ENCODE assay signal across 8 mouse cellular contexts in the genomic region with DNA sequence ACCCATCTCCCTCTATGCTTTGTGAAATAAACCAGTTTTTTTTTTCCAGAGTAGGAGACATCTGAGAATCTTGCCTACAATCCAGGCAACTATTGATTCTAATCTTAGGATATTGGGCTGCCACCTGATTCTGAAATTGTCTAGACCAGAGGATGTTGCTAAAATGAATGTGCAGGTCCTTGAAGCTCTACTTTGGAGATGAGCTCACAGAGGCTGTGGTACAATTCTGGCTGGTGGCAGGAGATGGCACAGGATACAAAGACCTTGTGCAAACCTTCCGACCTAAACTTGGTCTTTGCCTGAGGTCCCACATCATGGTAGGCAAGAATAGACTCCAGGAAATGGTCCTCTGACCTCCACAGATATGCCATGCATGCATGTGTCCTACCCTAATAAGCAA. TPM values are rescaled to one million over a fixed set of nuclear protein-coding genes. Genes with fewer than 3 reads are reported as not detected.
DNase-seq lines count a peak whose midpoint lies in the region; ATAC-seq and TF ChIP-seq lines count a peak whose summit lies in the region.

No protein-coding gene starts in this region.

- peak overlapping the region; percentile 89 for H3K4me2 ChIP-seq in liver, embryonic 11.5 days
- H3K4me2 ChIP-seq in liver, postnatal 0 days (ENCODE audit: low read depth, low read length): peak overlapping the region; percentile 89

- ATAC-seq in erythroblast, adult 5-6 weeks (replicated peaks; ENCODE audit: low FRiP score, poor library complexity, severe bottlenecking): no peak
- ATAC-seq in liver, embryonic 11.5 days (replicated peaks; ENCODE audit: low FRiP score): no peak
- no peak for ATAC-seq in liver, postnatal 0 days
- no peak for ATAC-seq in inflammation-experienced regulatory T-cells, adult 6 months

- H3K36me3 ChIP-seq in erythroblast, embryonic 14.5 days (ENCODE audit: control insufficient read depth): peaks cover 30% of the 10 kb centered on the region
- H3K36me3 ChIP-seq in liver, embryonic 11.5 days (ENCODE audit: control insufficient read depth, insufficient read depth, low read length): peaks cover 32% of the 10 kb centered on the region
- H3K36me3 ChIP-seq in liver, postnatal 0 days (replicated peaks; ENCODE audit: insufficient read depth, low read length): peaks cover 22% of the 10 kb centered on the region

- TF ChIP-seq POLR2A in bone marrow macrophage, adult 2 months (IDR thresholded peaks at IDR 0.05; ENCODE audit: borderline replicate concordance, low read depth, low read length): no peak

- H3K9ac ChIP-seq in liver, embryonic 11.5 days (ENCODE audit: low read depth, low read length): peak overlapping the region; percentile 27; the same call in 1 of the 2 replicates
- no peak overlapping the region for H3K9ac ChIP-seq in liver, postnatal 0 days (replicated peaks)

- 54% methylated on average over 1 of the region's 1 CpGs for WGBS in liver, embryonic 11.5 days
- WGBS in liver, postnatal 0 days (ENCODE audit: insufficient replicate concordance): 50% methylated on average over 1 of the region's 1 CpGs

- no peak overlapping the region; the same call in 1 of the 2 replicates for H3K27ac ChIP-seq in liver, embryonic 11.5 days (ENCODE audit: low read depth, low read length)
- H3K27ac ChIP-seq in bone marrow macrophage, adult 2 months (ENCODE audit: insufficient read depth, low read depth, low read length): 0 out of 2 replicates have a peak overlapping the region, but pooled peaks have one; percentile 0
- H3K27ac ChIP-seq in liver, postnatal 0 days (ENCODE audit: low read depth): peak overlapping the region; percentile 34; the same call in 1 of the 2 replicates

- no peak for TF ChIP-seq EP300 in liver, postnatal 0 days (IDR thresholded peaks at IDR 0.05; ENCODE audit: low read depth)

- no peak for TF ChIP-seq CTCF in bone marrow macrophage, adult 2 months (IDR thresholded peaks at IDR 0.05; ENCODE audit: low read depth, low read length)
- TF ChIP-seq CTCF in liver, postnatal 0 days (IDR thresholded peaks at IDR 0.05; ENCODE audit: low read depth): no peak

- H3K4me3 ChIP-seq in erythroblast, embryonic 14.5 days (replicated peaks): peak overlapping the region; percentile 84
- peak overlapping the region; percentile 66; the same call in 1 of the 2 replicates for H3K4me3 ChIP-seq in liver, embryonic 11.5 days (ENCODE audit: low read depth, low read length)
- H3K4me3 ChIP-seq in bone marrow macrophage, adult 2 months (ENCODE audit: insufficient read depth, low read length): peak overlapping the region; percentile 16; the same call in 1 of the 2 replicates
- peak overlapping the region; percentile 69; the same call in 1 of the 2 replicates for H3K4me3 ChIP-seq in liver, postnatal 0 days (ENCODE audit: low read depth, low read length)

- peaks cover 17% of the 10 kb centered on the region for H3K9me3 ChIP-seq in erythroblast, embryonic 14.5 days (ENCODE audit: control insufficient read depth, low read length)
- H3K9me3 ChIP-seq in liver, embryonic 11.5 days (ENCODE audit: control insufficient read depth, low read length): peaks cover 3% of the 10 kb centered on the region
- H3K9me3 ChIP-seq in liver, postnatal 0 days (ENCODE audit: low read length): no peaks in the 10 kb centered on the region

- H3K27me3 ChIP-seq in erythroblast, embryonic 14.5 days (ENCODE audit: control insufficient read depth): peaks cover 5% of the 10 kb centered on the region
- H3K27me3 ChIP-seq in liver, embryonic 11.5 days (replicated peaks; ENCODE audit: control insufficient read depth, insufficient read depth, low read length): no peaks in the 10 kb centered on the region; the same call in 1 of the 2 replicates
- no peaks in the 10 kb centered on the region for H3K27me3 ChIP-seq in liver, postnatal 0 days (ENCODE audit: insufficient read depth, low read length)

- H3K4me1 ChIP-seq in erythroblast, embryonic 14.5 days (ENCODE audit: control insufficient read depth): peaks cover 64% of the 10 kb centered on the region
- peaks cover 19% of the 10 kb centered on the region for H3K4me1 ChIP-seq in liver, embryonic 11.5 days (replicated peaks; ENCODE audit: control insufficient read depth, insufficient read depth, low read length)
- H3K4me1 ChIP-seq in bone marrow macrophage, adult 2 months (ENCODE audit: control insufficient read depth, insufficient read depth, low read length): peaks cover 22% of the 10 kb centered on the region
- H3K4me1 ChIP-seq in liver, postnatal 0 days (ENCODE audit: insufficient read depth): peaks cover 23% of the 10 kb centered on the region

- no peak for DNase-seq in liver, embryonic 11.5 days (ENCODE audit: low spot score)
- no peak for DNase-seq in liver
- no peak for DNase-seq in liver, postnatal 0 days
- no peak for DNase-seq in natural killer cell, adult 2 months (ENCODE audit: low spot score in 2 of 2)

RNA-seq across cellular contexts. Expression of a gene that starts 0.7 kb away (rescaled TPM):
- polyA plus RNA-seq in erythroblast, embryonic 14.5 days (2012): 7.6 and 7.9 TPM in 2 replicates
- 14.4 and 18.2 TPM in 2 replicates for total RNA-seq in erythroblast, adult 5-6 weeks (2015; ENCODE audit: low replicate concordance)
- 19.4 and 27.7 TPM in 2 replicates for total RNA-seq in erythroblast, adult 5-6 weeks (2017; ENCODE audit: low replicate concordance)
- 7.7 and 8.6 TPM in 2 replicates for polyA plus RNA-seq in liver, embryonic 11.5 days (2014; fragmentation: Nextera tagmentation; extraction: Ambion mirVana)
- polyA plus RNA-seq in bone marrow macrophage, adult 2 months (2012; ENCODE audit: insufficient read depth, insufficient read length, missing spikeins): 24.6 and 27.5 TPM in 2 replicates
- 2.5 and 3.1 TPM in 2 replicates for polyA plus RNA-seq in liver, postnatal 0 days (2015; fragmentation: Nextera tagmentation; extraction: Ambion mirVana)
- 10 to 100 TPM; 10.7 to 14.2 (median 13.3) TPM for polyA plus RNA-seq in inflammation-experienced regulatory T-cells, adult 6 months (2017; shearing (Covaris generic))

RNA-seq across cellular contexts. Expression of a gene that starts 7.3 kb away (rescaled TPM):
- polyA plus RNA-seq in erythroblast, embryonic 14.5 days (2012): 0.59 and 0.74 TPM in 2 replicates
- total RNA-seq in erythroblast, adult 5-6 weeks (2015; ENCODE audit: low replicate concordance): 33.8 and 46.6 TPM in 2 replicates
- total RNA-seq in erythroblast, adult 5-6 weeks (2017; ENCODE audit: low replicate concordance): 30.0 and 73.0 TPM in 2 replicates
- polyA plus RNA-seq in liver, embryonic 11.5 days (2014; fragmentation: Nextera tagmentation; extraction: Ambion mirVana): 115 and 124 TPM in 2 replicates
- polyA plus RNA-seq in bone marrow macrophage, adult 2 months (2012; ENCODE audit: insufficient read depth, insufficient read length, missing spikeins): 37.5 and 41.5 TPM in 2 replicates
- 40.7 and 42.8 TPM in 2 replicates for polyA plus RNA-seq in liver, postnatal 0 days (2015; fragmentation: Nextera tagmentation; extraction: Ambion mirVana)
- 100 to 1,000 TPM; 672 to 989 (median 979) TPM for polyA plus RNA-seq in inflammation-experienced regulatory T-cells, adult 6 months (2017; shearing (Covaris generic))

RNA-seq across cellular contexts. Expression of a gene that starts 11.5 kb away (rescaled TPM):
- polyA plus RNA-seq in erythroblast, embryonic 14.5 days (2012): 47.6 and 49.5 TPM in 2 replicates
- 13.6 and 29.6 TPM in 2 replicates for total RNA-seq in erythroblast, adult 5-6 weeks (2015; ENCODE audit: low replicate concordance)
- total RNA-seq in erythroblast, adult 5-6 weeks (2017; ENCODE audit: low replicate concordance): 12.8 and 22.6 TPM in 2 replicates
- polyA plus RNA-seq in liver, embryonic 11.5 days (2014; fragmentation: Nextera tagmentation; extraction: Ambion mirVana): 14.9 and 20.2 TPM in 2 replicates
- 86.5 and 101 TPM in 2 replicates for polyA plus RNA-seq in bone marrow macrophage, adult 2 months (2012; ENCODE audit: insufficient read depth, insufficient read length, missing spikeins)
- 13.2 and 14.5 TPM in 2 replicates for polyA plus RNA-seq in liver, postnatal 0 days (2015; fragmentation: Nextera tagmentation; extraction: Ambion mirVana)
- 1 to 10 TPM; 2.0 to 2.5 (median 2.0) TPM for polyA plus RNA-seq in inflammation-experienced regulatory T-cells, adult 6 months (2017; shearing (Covaris generic))

RNA-seq across cellular contexts. Expression of a gene that starts 20.8 kb away (rescaled TPM):
- 1.5 and 1.7 TPM in 2 replicates for polyA plus RNA-seq in erythroblast, embryonic 14.5 days (2012)
- 23.1 and 31.6 TPM in 2 replicates for total RNA-seq in erythroblast, adult 5-6 weeks (2015; ENCODE audit: low replicate concordance)
- total RNA-seq in erythroblast, adult 5-6 weeks (2017; ENCODE audit: low replicate concordance): 28.6 and 35.8 TPM in 2 replicates
- polyA plus RNA-seq in liver, embryonic 11.5 days (2014; fragmentation: Nextera tagmentation; extraction: Ambion mirVana): 29.0 and 29.4 TPM in 2 replicates
- 218 TPM in 2 replicates for polyA plus RNA-seq in bone marrow macrophage, adult 2 months (2012; ENCODE audit: insufficient read depth, insufficient read length, missing spikeins)
- polyA plus RNA-seq in liver, postnatal 0 days (2015; fragmentation: Nextera tagmentation; extraction: Ambion mirVana): 12.1 and 14.2 TPM in 2 replicates
- polyA plus RNA-seq in inflammation-experienced regulatory T-cells, adult 6 months (2017; shearing (Covaris generic)): 100 to 1,000 TPM; 242 to 254 (median 251) TPM

RNA-seq across cellular contexts. Expression of a gene that starts 25.1 kb away (rescaled TPM):
- 0.01 TPM in 1 of 2 replicates, not detected in the other for polyA plus RNA-seq in erythroblast, embryonic 14.5 days (2012)
- total RNA-seq in erythroblast, adult 5-6 weeks (2015; ENCODE audit: low replicate concordance): not detected in 2 replicates
- not detected in 2 replicates for total RNA-seq in erythroblast, adult 5-6 weeks (2017; ENCODE audit: low replicate concordance)
- polyA plus RNA-seq in liver, embryonic 11.5 days (2014; fragmentation: Nextera tagmentation; extraction: Ambion mirVana): 0.10 and 0.14 TPM in 2 replicates
- 0.65 and 0.91 TPM in 2 replicates for polyA plus RNA-seq in bone marrow macrophage, adult 2 months (2012; ENCODE audit: insufficient read depth, insufficient read length, missing spikeins)
- polyA plus RNA-seq in liver, postnatal 0 days (2015; fragmentation: Nextera tagmentation; extraction: Ambion mirVana): 0.05 TPM in 1 of 2 replicates, not detected in the other
- under 1 TPM in 2 of 3 experiments, not detected in 1; 0.16 to 0.20 TPM for polyA plus RNA-seq in inflammation-experienced regulatory T-cells, adult 6 months (2017; shearing (Covaris generic))

Comparison
In these comparisons a context has a peak if more than half of its experiments do, and no peak if none do; other contexts are left out.
1. H3K4me3 ChIP-seq: peak in every context shown above with its lines; median percentile 84 in erythroblast, embryonic 14.5 days; 69 in liver, postnatal 0 days; 66 in liver, embryonic 11.5 days; 16 in bone marrow macrophage, adult 2 months.
2. RNA of a gene that starts 7.3 kb away (polyA plus RNA-seq): 672 to 989 TPM in inflammation-experienced regulatory T-cells, adult 6 months, 115 to 124 TPM in liver, embryonic 11.5 days, 40.7 to 42.8 TPM in liver, postnatal 0 days and 37.5 to 41.5 TPM in bone marrow macrophage, adult 2 months; 0.59 to 0.74 TPM in erythroblast, embryonic 14.5 days; every median in the first group is over 10 times any median in the second.